Mouse (Mus musculus) cerebellum, adult 9-10 months (tissue): ENCODE results near the gene Serpinb1c.
A peak's percentile ranks its signal among the peaks of the same experiment; 100 is the strongest.
"Not testable (repeated sequence)": the region's sequence is repeated elsewhere in the genome, so short reads cannot be mapped to it uniquely, and the experiment has no call there.

Experiments
- DNase-seq: peaks from one replicate; pipeline ENCODE4 v3.0.0; 2022

Gene Serpinb1c

GRCm38 (mm10) chr13:32864529-32864928, 33.5 kb downstream of the Serpinb1c start:
- not testable (repeated sequence) for DNase-seq

- DNase-seq: no peak
These were observed 34.6 kb downstream of the Serpinb1c start for GRCm38 (mm10) chr13:32863456-32863855.

GRCm38 (mm10) chr13:32860821-32861220, 37.2 kb downstream of the Serpinb1c start:
- DNase-seq: no peak

- no peak for DNase-seq
These were observed 44.9 kb downstream of the Serpinb1c start for GRCm38 (mm10) chr13:32853073-32853472.

- DNase-seq: no peak
These were observed 45.5 kb downstream of the Serpinb1c start for GRCm38 (mm10) chr13:32852539-32852938.

GRCm38 (mm10) chr13:32851967-32852366, 46.0 kb downstream of the Serpinb1c start:
- peak; percentile 29 for DNase-seq

- DNase-seq: no peak
These were observed 47.2 kb downstream of the Serpinb1c start, which contains the start of gene Serpinb1a for GRCm38 (mm10) chr13:32850668-32851404. Serpinb1a (minus strand) TSS chr13:32851185.

- no peak for DNase-seq
These were observed 47.9 kb downstream of the Serpinb1c start for GRCm38 (mm10) chr13:32850156-32850555.

GRCm38 (mm10) chr13:32849531-32850123, 48.4 kb downstream of the Serpinb1c start:
- no peak for DNase-seq

GRCm38 (mm10) chr13:32849092-32849491, 48.9 kb downstream of the Serpinb1c start:
- no peak for DNase-seq

- DNase-seq: no peak
These were observed 51.8 kb downstream of the Serpinb1c start for GRCm38 (mm10) chr13:32846221-32846620.

GRCm38 (mm10) chr13:32841349-32841748, 56.7 kb downstream of the Serpinb1c start:
- no peak for DNase-seq

GRCm38 (mm10) chr13:32839314-32839713, 58.7 kb downstream of the Serpinb1c start:
- no peak for DNase-seq

GRCm38 (mm10) chr13:32834513-32834912, 63.5 kb downstream of the Serpinb1c start:
- no peak for DNase-seq

GRCm38 (mm10) chr13:32833237-32833636, 64.8 kb downstream of the Serpinb1c start:
- DNase-seq: no peak

- no peak for DNase-seq
These were observed 65.2 kb downstream of the Serpinb1c start for GRCm38 (mm10) chr13:32832776-32833175.

- no peak for DNase-seq
These were observed 66.3 kb downstream of the Serpinb1c start for GRCm38 (mm10) chr13:32831505-32832273.
